Mouse (Mus musculus): Measurements from ENCODE around the gene Slc30a2. TPM values are rescaled to one million over a fixed set of nuclear protein-coding genes. Genes with fewer than 3 reads are reported as not detected.
A peak's percentile ranks its signal among the peaks of the same experiment; 100 is the strongest.

Gene Slc30a2
- polyA plus RNA-seq, 1 experiment from 2014 or later = 1.1 TPM

GRCm38 (mm10) chr4:134401181-134401661, 58.2 kb downstream of the Slc30a2 start:
- WGBS = 8% methylated on average over 19 of the region's 19 CpGs
- Histone ChIP-seq H3K4me3 (ENCODE audit: low read depth, low read length) (no peak overlapping the region; the same call in 1 of the 2 replicates), H3K9me3 (ENCODE audit: low read length) (no peaks in the 10 kb centered on the region), H3K4me1 (ENCODE audit: insufficient read depth, low read depth, low read length) (peaks cover 11% of the 10 kb centered on the region; the same call in 1 of the 2 replicates), H3K4me2 (replicated peaks; ENCODE audit: low read depth, low read length) (peak overlapping the region; percentile 50), H3K36me3 (ENCODE audit: insufficient read depth, low read length) (no peaks in the 10 kb centered on the region), H3K27ac (ENCODE audit: low read length) (no peak overlapping the region), H3K9ac (replicated peaks; ENCODE audit: low read depth) (no peak overlapping the region), H3K27me3 (replicated peaks; ENCODE audit: insufficient read depth, low read length) (no peaks in the 10 kb centered on the region)
- ATAC-seq (peak; percentile 46), DNase-seq (ENCODE audit: low spot score) (peak; percentile 68)
- TF ChIP-seq CTCF (IDR thresholded peaks at IDR 0.05) = no peak
- no peak for TF ChIP-seq EP300 (IDR thresholded peaks at IDR 0.05)

- DNase-seq (ENCODE audit: low spot score) (peak; percentile 27), ATAC-seq (no peak)
- no peaks in the 10 kb centered on the region for H3K9me3 ChIP-seq (ENCODE audit: low read length)
- peaks cover 11% of the 10 kb centered on the region; the same call in 1 of the 2 replicates for H3K4me1 ChIP-seq (ENCODE audit: insufficient read depth, low read depth, low read length)
- H3K27ac ChIP-seq (ENCODE audit: low read length) = no peak overlapping the region
- H3K9ac ChIP-seq (replicated peaks; ENCODE audit: low read depth) = no peak overlapping the region
- no peak overlapping the region for H3K4me3 ChIP-seq (ENCODE audit: low read depth, low read length)
- no peaks in the 10 kb centered on the region for H3K27me3 ChIP-seq (replicated peaks; ENCODE audit: insufficient read depth, low read length)
- WGBS = 56% methylated on average over 16 of the region's 16 CpGs
- TF ChIP-seq CTCF (IDR thresholded peaks at IDR 0.05) = no peak
- no peak for TF ChIP-seq EP300 (IDR thresholded peaks at IDR 0.05)
- H3K4me2 ChIP-seq (replicated peaks; ENCODE audit: low read depth, low read length) = peak overlapping the region; percentile 50
- no peaks in the 10 kb centered on the region for H3K36me3 ChIP-seq (ENCODE audit: insufficient read depth, low read length)
These were observed 59.0 kb downstream of the Slc30a2 start for GRCm38 (mm10) chr4:134401856-134402570.

- Histone ChIP-seq H3K4me1 (ENCODE audit: insufficient read depth, low read depth, low read length) (peaks cover 11% of the 10 kb centered on the region; the same call in 1 of the 2 replicates), H3K4me2 (replicated peaks; ENCODE audit: low read depth, low read length) (0 out of 2 replicates have a peak overlapping the region, but pooled peaks have one; percentile 12), H3K9ac (replicated peaks; ENCODE audit: low read depth) (no peak overlapping the region), H3K36me3 (ENCODE audit: insufficient read depth, low read length) (no peaks in the 10 kb centered on the region), H3K27me3 (replicated peaks; ENCODE audit: insufficient read depth, low read length) (no peaks in the 10 kb centered on the region), H3K27ac (ENCODE audit: low read length) (no peak overlapping the region), H3K4me3 (ENCODE audit: low read depth, low read length) (no peak overlapping the region), H3K9me3 (ENCODE audit: low read length) (no peaks in the 10 kb centered on the region)
- WGBS = 35% methylated on average over 16 of the region's 16 CpGs
- peak; percentile 50 for DNase-seq (ENCODE audit: low spot score)
- peak; percentile 30 for ATAC-seq
- TF ChIP-seq EP300 (IDR thresholded peaks at IDR 0.05) (no peak), CTCF (IDR thresholded peaks at IDR 0.05) (0 out of 2 replicates have a peak, but pooled peaks have one; percentile 6)
These were observed 59.7 kb downstream of the Slc30a2 start for GRCm38 (mm10) chr4:134402571-134403262.

GRCm38 (mm10) chr4:134403721-134404120, 60.7 kb downstream of the Slc30a2 start:
- ATAC-seq (no peak), DNase-seq (ENCODE audit: low spot score) (no peak)
- WGBS = 52% methylated on average over 7 of the region's 7 CpGs
- H3K9ac ChIP-seq (replicated peaks; ENCODE audit: low read depth) = no peak overlapping the region
- H3K4me2 ChIP-seq (replicated peaks; ENCODE audit: low read depth, low read length) = no peak overlapping the region
- H3K27me3 ChIP-seq (replicated peaks; ENCODE audit: insufficient read depth, low read length) = no peaks in the 10 kb centered on the region
- H3K27ac ChIP-seq (ENCODE audit: low read length) = no peak overlapping the region
- peaks cover 11% of the 10 kb centered on the region; the same call in 1 of the 2 replicates for H3K4me1 ChIP-seq (ENCODE audit: insufficient read depth, low read depth, low read length)
- H3K4me3 ChIP-seq (ENCODE audit: low read depth, low read length) = no peak overlapping the region
- no peaks in the 10 kb centered on the region for H3K36me3 ChIP-seq (ENCODE audit: insufficient read depth, low read length)
- H3K9me3 ChIP-seq (ENCODE audit: low read length) = no peaks in the 10 kb centered on the region
- no peak for TF ChIP-seq EP300 (IDR thresholded peaks at IDR 0.05)
- TF ChIP-seq CTCF (IDR thresholded peaks at IDR 0.05) = peak; percentile 5; the same call in 1 of the 2 replicates

Other genes with a start within 250 kb of the Slc30a2 start
- gene Cd52, start 248.1 kb upstream of the Slc30a2 start, polyA plus RNA-seq (2015; fragmentation: Nextera tagmentation; extraction: Ambion mirVana) = 65.8 and 65.9 TPM in 2 replicates
- gene Ubxn11, start 240.6 kb upstream of the Slc30a2 start, polyA plus RNA-seq (2015; fragmentation: Nextera tagmentation; extraction: Ambion mirVana) = 10.3 and 11.3 TPM in 2 replicates
- gene Sh3bgrl3, start 214.4 kb upstream of the Slc30a2 start, polyA plus RNA-seq (2015; fragmentation: Nextera tagmentation; extraction: Ambion mirVana) = 476 and 513 TPM in 2 replicates
- 36.6 and 74.1 TPM in 2 replicates for gene Cep85, start 156.1 kb upstream of the Slc30a2 start, polyA plus RNA-seq (2015; fragmentation: Nextera tagmentation; extraction: Ambion mirVana)
- not detected in 2 replicates for gene Gm7534, start 140.2 kb upstream of the Slc30a2 start, polyA plus RNA-seq (2015; fragmentation: Nextera tagmentation; extraction: Ambion mirVana)
- gene Catsper4, start 115.8 kb upstream of the Slc30a2 start, polyA plus RNA-seq (2015; fragmentation: Nextera tagmentation; extraction: Ambion mirVana) = 0.25 and 0.33 TPM in 2 replicates
- 11.9 and 13.0 TPM in 2 replicates for gene Cnksr1, start 104.8 kb upstream of the Slc30a2 start, polyA plus RNA-seq (2015; fragmentation: Nextera tagmentation; extraction: Ambion mirVana)
- 0.31 TPM in 1 of 2 replicates, not detected in the other for gene E130218I03Rik, start 99.5 kb upstream of the Slc30a2 start, polyA plus RNA-seq (2015; fragmentation: Nextera tagmentation; extraction: Ambion mirVana)
- gene Zfp593, start 97.6 kb upstream of the Slc30a2 start, polyA plus RNA-seq (2015; fragmentation: Nextera tagmentation; extraction: Ambion mirVana) = 9.0 and 9.2 TPM in 2 replicates
- gene Gm30191, start 96.2 kb upstream of the Slc30a2 start, polyA plus RNA-seq (2015; fragmentation: Nextera tagmentation; extraction: Ambion mirVana) = not detected in 2 replicates
- 23.6 and 24.5 TPM in 2 replicates for gene Grrp1, start 89.1 kb upstream of the Slc30a2 start, polyA plus RNA-seq (2015; fragmentation: Nextera tagmentation; extraction: Ambion mirVana)
- 9.9 and 10.0 TPM in 2 replicates for gene Pdik1l, start 55.3 kb upstream of the Slc30a2 start, polyA plus RNA-seq (2015; fragmentation: Nextera tagmentation; extraction: Ambion mirVana)
- 0.75 and 1.3 TPM in 2 replicates for gene Trim63, start 28.1 kb upstream of the Slc30a2 start, polyA plus RNA-seq (2015; fragmentation: Nextera tagmentation; extraction: Ambion mirVana)
- 0.82 and 1.3 TPM in 2 replicates for gene Extl1, start 40.7 kb downstream of the Slc30a2 start, polyA plus RNA-seq (2015; fragmentation: Nextera tagmentation; extraction: Ambion mirVana)
- 14.1 and 16.2 TPM in 2 replicates for gene Pafah2, start 53.1 kb downstream of the Slc30a2 start, polyA plus RNA-seq (2015; fragmentation: Nextera tagmentation; extraction: Ambion mirVana)
- 260 and 357 TPM in 2 replicates for gene Stmn1, start 125.1 kb downstream of the Slc30a2 start, polyA plus RNA-seq (2015; fragmentation: Nextera tagmentation; extraction: Ambion mirVana)
- 27.5 and 33.0 TPM in 2 replicates for gene Paqr7, start 153.5 kb downstream of the Slc30a2 start, polyA plus RNA-seq (2015; fragmentation: Nextera tagmentation; extraction: Ambion mirVana)
- gene Aunip, start 167.8 kb downstream of the Slc30a2 start, polyA plus RNA-seq (2015; fragmentation: Nextera tagmentation; extraction: Ambion mirVana) = 0.84 and 1.6 TPM in 2 replicates
- gene Mtfr1l, start 192.2 kb downstream of the Slc30a2 start, polyA plus RNA-seq (2015; fragmentation: Nextera tagmentation; extraction: Ambion mirVana) = 169 and 188 TPM in 2 replicates
- gene Selenon, start 209.0 kb downstream of the Slc30a2 start, polyA plus RNA-seq (2015; fragmentation: Nextera tagmentation; extraction: Ambion mirVana) = 13.6 and 17.7 TPM in 2 replicates

All from lung, postnatal 0 days (tissue).